Mouse (Mus musculus) layer of hippocampus, adult 2 months (tissue): Measurements from ENCODE around the gene Hoxb2. TPM values are rescaled to one million over a fixed set of nuclear protein-coding genes. Genes with fewer than 3 reads are reported as not detected.

Source experiments
- DNase-seq, 2 experiments: peaks; one replicate each; pipeline ENCODE4 v3.0.0; 2022; ENCODE audit warnings: low spot score in 2 of 2
- H3K27ac ChIP-seq: fragments of 200-600 bp; 2 replicates; pipeline ENCODE4 v1.8.1; 2022
- H3K4me3 ChIP-seq: fragments of 200-600 bp; 2 replicates; pipeline ENCODE4 v1.8.1; 2022; ENCODE audit warnings: mild to moderate bottlenecking
- CTCF ChIP-seq: fragments of 200-600 bp; conservative IDR thresholded peaks from 2 replicates; pipeline ENCODE4 v1.8.1; 2022; ENCODE audit warnings: antibody characterized with exemption, mild to moderate bottlenecking, moderate library complexity
- long read RNA-seq, 2 experiments: library from polyadenylated mRNA; stranded (forward); transcript quantifications; one replicate each; pipeline ENCODE4 v2.0.0; 2021; ENCODE audit warnings: borderline mapping rate in 2 of 2
- total RNA-seq, 2 experiments: library from RNA; stranded (reverse); gene quantifications; 2 replicates each; pipeline ENCODE4 v1.2.3; 2021

The Hoxb2 gene
- total RNA-seq = not detected
- long read RNA-seq, experiment 1 = 0 reads
- long read RNA-seq, experiment 2 = 0 reads

GRCm38 (mm10) chr11:96350341-96350624 lies at the start of gene Hoxb2:
Gene Hoxb2 (plus strand): TSS chr11:96350525.
- Histone ChIP-seq H3K27ac (no peak within 1 kb of the TSS), H3K4me3 (no peak within 1 kb of the TSS)
- no peak for DNase-seq
- TF ChIP-seq CTCF = no peak

- H3K4me3 ChIP-seq = no peak overlapping the region
- TF ChIP-seq CTCF = no peak
- no peak for DNase-seq
- no peak overlapping the region for H3K27ac ChIP-seq
Observed at GRCm38 (mm10) chr11:96301064-96301431, 49.3 kb upstream of the Hoxb2 start.

GRCm38 (mm10) chr11:96301837-96302236 lies 48.5 kb upstream of the Hoxb2 start:
- Histone ChIP-seq H3K4me3 (no peak overlapping the region), H3K27ac (no peak overlapping the region)
- peak; percentile 55 to 69 for DNase-seq
- no peak for TF ChIP-seq CTCF

GRCm38 (mm10) chr11:96302381-96303150 lies 47.8 kb upstream of the Hoxb2 start:
- TF ChIP-seq CTCF = no peak
- Histone ChIP-seq H3K27ac (no peak overlapping the region), H3K4me3 (no peak overlapping the region)
- DNase-seq = no peak

- DNase-seq = peak in 1 of 2 experiments; percentile 30
- H3K4me3 ChIP-seq = no peak within 1 kb of the TSS
- peak; percentile 71 for TF ChIP-seq CTCF
- H3K27ac ChIP-seq = no peak within 1 kb of the TSS
Observed at GRCm38 (mm10) chr11:96303151-96304099, 46.9 kb upstream of the Hoxb2 start, which contains the start of gene Hoxb5. Gene Hoxb5 (plus strand): TSS chr11:96303336.

GRCm38 (mm10) chr11:96304381-96305195 lies 45.7 kb upstream of the Hoxb2 start:
- TF ChIP-seq CTCF = no peak
- Histone ChIP-seq H3K4me3 (no peak overlapping the region), H3K27ac (no peak overlapping the region)
- no peak for DNase-seq

- H3K27ac ChIP-seq = no peak overlapping the region
- TF ChIP-seq CTCF = no peak
- no peak overlapping the region for H3K4me3 ChIP-seq
- DNase-seq = no peak
Observed at GRCm38 (mm10) chr11:96305505-96306182, 44.7 kb upstream of the Hoxb2 start.

- Histone ChIP-seq H3K27ac (no peak overlapping the region), H3K4me3 (no peak overlapping the region)
- no peak for TF ChIP-seq CTCF
- no peak for DNase-seq
Observed at GRCm38 (mm10) chr11:96306183-96306907, 44.0 kb upstream of the Hoxb2 start.

- TF ChIP-seq CTCF = no peak
- no peak overlapping the region for H3K4me3 ChIP-seq
- no peak overlapping the region for H3K27ac ChIP-seq
- DNase-seq = no peak
Observed at GRCm38 (mm10) chr11:96306908-96307269, 43.4 kb upstream of the Hoxb2 start.

- Histone ChIP-seq H3K4me3 (no peak overlapping the region), H3K27ac (no peak overlapping the region)
- DNase-seq = no peak
- no peak for TF ChIP-seq CTCF
Observed at GRCm38 (mm10) chr11:96308763-96309162, 41.6 kb upstream of the Hoxb2 start.

- Histone ChIP-seq H3K27ac (no peak overlapping the region), H3K4me3 (no peak overlapping the region)
- no peak for DNase-seq
- TF ChIP-seq CTCF = no peak
Observed at GRCm38 (mm10) chr11:96309288-96309687, 41.0 kb upstream of the Hoxb2 start.
